Mouse (Mus musculus) heart, postnatal 14 days (tissue): ENCODE results near the gene Mcm9. TPM values are rescaled to one million over a fixed set of nuclear protein-coding genes. Genes with fewer than 3 reads are reported as not detected.

Experiments
- DNase-seq, 2 experiments: peaks; one replicate each; pipeline ENCODE4 v3.0.0; 2021 to 2022
- intact Hi-C: fragments of 180-260 bp; cut with DNase I; formaldehyde crosslinking; loops from one replicate; pipeline ENCODE4 v1.15.1; 2025
- total RNA-seq, 2 experiments: library from RNA; stranded (reverse); gene quantifications; 2 replicates each; pipeline ENCODE4 v1.2.3; 2021

Mcm9 gene
- total RNA-seq, 2 experiments from 2014 or later, result 4.2 to 4.7 TPM

DNA sequence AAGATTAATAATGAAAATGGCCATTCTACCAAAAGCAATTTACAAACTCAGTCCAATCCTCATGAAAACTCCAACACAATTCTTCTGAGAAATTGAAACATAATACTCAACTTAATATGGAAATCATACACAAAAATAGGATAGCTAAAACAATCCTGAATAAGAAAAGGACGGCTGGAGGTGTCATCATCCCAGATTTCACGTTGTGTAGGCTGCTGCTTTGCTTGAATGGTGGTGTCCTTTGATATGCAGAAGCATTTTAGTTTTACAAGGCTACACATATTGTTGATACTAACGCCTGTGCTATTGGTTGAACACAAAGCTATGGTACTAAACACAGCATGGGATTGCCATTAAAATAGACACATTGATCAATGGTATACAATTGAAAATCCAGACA is 44.5 kb downstream of the Mcm9 start:
- DNase-seq, result no peak

GRCm38 (mm10) chr10:53581087-53581486 is 49.2 kb downstream of the Mcm9 start:
- intact Hi-C loops, result no loop called here
- no peak for DNase-seq

More for the DNA sequence above, 44.5 kb downstream of the Mcm9 start:
- intact Hi-C loops, result no loop called here

GRCm38 (mm10) chr10:53580621-53581081 is 49.6 kb downstream of the Mcm9 start:
- peak; percentile 77 for DNase-seq
- intact Hi-C loops, result no loop called here

GRCm38 (mm10) chr10:53580137-53580536 is 50.1 kb downstream of the Mcm9 start:
- intact Hi-C loops, result no loop called here
- DNase-seq, result peak in 1 of 2 experiments; percentile 3

DNA sequence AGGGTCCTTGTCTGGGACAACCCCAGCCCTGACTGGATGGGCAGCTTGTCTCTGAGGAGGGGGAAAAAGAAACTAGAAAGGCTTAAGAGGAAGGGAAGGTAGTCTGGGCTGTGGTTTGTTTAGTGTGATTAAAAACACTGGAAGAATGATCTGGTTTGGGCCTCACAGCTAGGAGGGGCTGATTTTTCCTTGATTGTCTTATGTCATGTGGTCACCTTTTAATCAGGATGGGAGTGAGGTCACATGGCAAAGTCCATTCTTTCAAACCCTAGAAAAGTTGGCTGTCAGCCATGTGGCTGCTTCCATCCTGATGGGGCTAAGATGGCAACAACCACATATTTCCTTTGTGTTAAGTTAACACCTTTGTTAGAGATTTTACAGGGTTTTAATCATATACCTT is 61.7 kb downstream of the Mcm9 start:
- DNase-seq, result peak in 1 of 2 experiments; percentile 14
- intact Hi-C loops, result no loop called here

DNA sequence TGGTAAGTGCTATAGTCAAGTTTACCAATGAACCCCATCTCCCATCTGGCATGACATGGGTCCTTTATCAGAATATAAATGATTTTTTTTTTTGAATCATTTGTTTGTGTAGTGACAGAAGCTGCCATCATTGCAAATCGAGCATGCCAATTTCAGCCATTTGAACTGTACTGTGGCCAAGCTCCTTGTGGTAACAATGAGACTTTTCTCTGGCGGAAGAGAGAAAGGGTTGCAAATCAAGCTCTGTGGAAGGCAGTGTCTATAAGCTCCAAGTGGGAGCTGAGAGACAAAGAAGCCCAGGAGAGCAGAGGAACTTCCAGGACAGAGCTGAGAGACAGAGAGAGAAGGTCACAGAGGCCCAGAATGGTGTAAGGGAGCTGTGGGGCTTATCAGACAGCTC is 64.7 kb downstream of the Mcm9 start:
- DNase-seq, result no peak
- intact Hi-C loops, result no loop called here

DNA sequence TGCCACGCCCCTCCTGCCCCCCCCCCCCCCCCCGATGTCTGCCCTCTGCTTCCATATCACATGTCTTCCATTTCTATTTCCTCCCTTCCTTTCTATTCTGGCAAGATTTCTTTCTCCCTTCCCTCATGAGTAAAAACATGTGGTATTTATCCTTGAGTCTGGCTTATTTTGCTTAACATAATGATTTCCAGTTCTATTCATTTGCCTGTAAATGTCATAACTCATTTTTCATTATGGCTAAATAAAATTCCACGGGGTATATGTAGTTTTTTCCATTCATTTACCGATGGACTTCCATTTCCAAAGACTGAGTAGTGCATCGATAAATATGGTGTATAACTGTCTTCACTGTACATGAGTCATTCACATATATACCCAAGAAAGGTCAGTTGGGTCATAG is 68.2 kb downstream of the Mcm9 start:
- no peak for DNase-seq
- intact Hi-C loops, result no loop called here

- intact Hi-C loops, result no loop called here
- DNase-seq, result no peak
Observed at GRCm38 (mm10) chr10:53537596-53537995, 92.6 kb downstream of the Mcm9 start.

DNA sequence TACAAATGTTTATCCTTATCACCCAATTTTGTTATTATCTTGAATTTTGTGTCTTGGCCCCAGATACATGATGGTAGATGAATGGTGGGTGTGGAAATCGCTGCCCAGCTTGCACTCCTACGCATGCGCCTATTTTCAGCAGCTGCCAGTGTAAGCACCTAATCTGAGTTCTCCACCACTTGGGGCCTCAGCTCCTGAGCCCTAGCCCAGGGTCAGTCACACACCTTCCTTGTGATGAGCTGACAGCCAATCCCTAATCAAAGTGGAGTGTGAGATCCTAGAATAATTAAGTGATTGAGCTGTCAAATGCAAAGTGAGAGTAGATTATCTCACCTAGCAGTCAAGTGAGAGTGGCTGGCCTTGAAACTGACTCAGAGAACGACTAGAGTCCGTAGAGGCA is 97.9 kb downstream of the Mcm9 start:
- intact Hi-C loops, result no loop called here
- no peak for DNase-seq

GRCm38 (mm10) chr10:53527838-53528773 is 102.1 kb downstream of the Mcm9 start:
- DNase-seq, result peak; percentile 66 to 77
- intact Hi-C loops, result loop anchor here (1.0 to 10.0 kb wide), 3 partner anchors 179 to 443 kb away; no protein-coding TSS in a partner anchor

GRCm38 (mm10) chr10:53527344-53527743 is 102.9 kb downstream of the Mcm9 start:
- DNase-seq, result no peak
- intact Hi-C loops, result loop anchor here (5.0 to 10.0 kb wide), 2 partner anchors 410 to 443 kb away; no protein-coding TSS in a partner anchor

- no peak for DNase-seq
- intact Hi-C loops, result loop anchor here (5.0 to 10.0 kb wide), 2 partner anchors 409 to 442 kb away; no protein-coding TSS in a partner anchor
Observed at GRCm38 (mm10) chr10:53526350-53526749, 103.9 kb downstream of the Mcm9 start.

- intact Hi-C loops, result loop anchor here (5.0 to 10.0 kb wide), 2 partner anchors 408 to 441 kb away; no protein-coding TSS in a partner anchor
- DNase-seq, result no peak
Observed at GRCm38 (mm10) chr10:53525265-53525976, 104.8 kb downstream of the Mcm9 start.

GRCm38 (mm10) chr10:53519068-53519954 is 110.9 kb downstream of the Mcm9 start:
- DNase-seq, result peak; percentile 10 to 52
- intact Hi-C loops, result no loop called here

GRCm38 (mm10) chr10:53518599-53518913 is 111.7 kb downstream of the Mcm9 start:
- intact Hi-C loops, result no loop called here
- DNase-seq, result no peak

GRCm38 (mm10) chr10:53517770-53518598 is 112.3 kb downstream of the Mcm9 start:
- intact Hi-C loops, result no loop called here

DNA sequence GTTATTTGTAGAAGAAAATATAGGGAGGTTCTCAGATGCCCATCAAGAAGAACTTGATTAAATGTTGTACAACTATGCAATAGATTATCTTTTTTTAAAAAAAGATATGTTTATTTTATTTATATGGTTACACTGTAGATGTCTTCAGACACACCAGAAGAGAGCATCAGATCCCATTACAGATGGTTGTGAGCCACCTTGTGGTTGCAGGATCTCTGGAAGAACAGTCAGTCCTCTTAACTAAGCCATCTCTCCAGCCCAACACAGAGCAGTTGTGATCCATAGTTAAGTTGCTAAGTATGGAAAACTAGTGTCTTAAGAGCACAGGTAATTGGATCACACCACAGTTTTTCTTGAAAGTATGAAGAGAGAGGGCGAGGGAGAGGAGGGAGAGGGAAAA is 117.7 kb downstream of the Mcm9 start:
- DNase-seq, result no peak
- intact Hi-C loops, result no loop called here

More at GRCm38 (mm10) chr10:53517770-53518598, 112.3 kb downstream of the Mcm9 start:
- DNase-seq, result no peak

GRCm38 (mm10) chr10:53509158-53509773 is 121.0 kb downstream of the Mcm9 start:
- intact Hi-C loops, result loop anchor here (1.0 to 5.0 kb wide), 2 partner anchors 72 to 161 kb away; no protein-coding TSS in a partner anchor
- peak; percentile 47 to 71 for DNase-seq

DNA sequence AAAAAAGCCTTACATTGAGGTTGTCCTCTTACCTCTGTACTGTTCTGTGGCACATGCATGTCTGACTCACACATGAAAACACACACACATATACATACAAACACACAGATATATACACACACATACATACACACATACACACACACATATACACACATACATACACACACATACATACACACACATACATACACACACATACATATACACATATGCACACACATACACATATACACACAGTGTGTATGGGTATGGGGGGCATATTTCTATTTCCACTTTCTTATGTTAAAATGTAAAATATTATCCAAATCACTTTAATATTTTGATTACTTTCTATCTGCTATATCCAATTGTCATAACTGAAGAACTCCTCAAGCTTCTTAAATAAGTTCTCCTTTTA is 121.6 kb downstream of the Mcm9 start:
- no peak for DNase-seq
- intact Hi-C loops, result loop anchor here (1.0 to 5.0 kb wide), 2 partner anchors 71 to 160 kb away; no protein-coding TSS in a partner anchor
